Mouse (Mus musculus) cerebellum, postnatal 36 days (tissue): ENCODE measurements around the gene Man1b1.
A peak's percentile ranks its signal among the peaks of the same experiment; 100 is the strongest.

ENCODE experiments used
- DNase-seq, 2 experiments: peaks; one replicate each; pipeline ENCODE4 v3.0.0; 2021 to 2022; ENCODE audit warnings: mixed read lengths in 2 of 2

Man1b1 gene

GRCm38 (mm10) chr2:25364761-25365090 lies 32.6 kb downstream of the Man1b1 start:
- no peak for DNase-seq

GRCm38 (mm10) chr2:25365091-25365761 lies 33.1 kb downstream of the Man1b1 start, which contains the start of gene Uap1l1:
Gene Uap1l1 (minus strand): TSS chr2:25365682.
- DNase-seq, result peak; percentile 31 to 53

GRCm38 (mm10) chr2:25369996-25370395 lies 37.9 kb downstream of the Man1b1 start:
- no peak for DNase-seq

GRCm38 (mm10) chr2:25371764-25372643 lies 39.9 kb downstream of the Man1b1 start, which contains the start of gene Sapcd2:
Gene Sapcd2 (plus strand): TSS chr2:25372321.
- DNase-seq, result peak; percentile 86

GRCm38 (mm10) chr2:25372644-25373391 lies 40.7 kb downstream of the Man1b1 start:
- no peak for DNase-seq

- no peak for DNase-seq
Observed at GRCm38 (mm10) chr2:25373431-25373830, 41.3 kb downstream of the Man1b1 start.

GRCm38 (mm10) chr2:25376589-25376988 lies 44.5 kb downstream of the Man1b1 start:
- DNase-seq, result peak; percentile 73 to 77

- DNase-seq, result no peak
Observed at GRCm38 (mm10) chr2:25384492-25384891, 52.4 kb downstream of the Man1b1 start.

GRCm38 (mm10) chr2:25391266-25391665 lies 59.1 kb downstream of the Man1b1 start:
- DNase-seq, result no peak

GRCm38 (mm10) chr2:25394281-25395221 lies 62.4 kb downstream of the Man1b1 start:
- DNase-seq, result peak in 1 of 2 experiments; percentile 39

- DNase-seq, result peak; percentile 45 to 49
Observed at GRCm38 (mm10) chr2:25395721-25396596, 63.8 kb downstream of the Man1b1 start, which contains the start of gene Entpd2. Gene Entpd2 (plus strand): TSS chr2:25395874.

- DNase-seq, result peak; percentile 69 to 78
Observed at GRCm38 (mm10) chr2:25396597-25396983, 64.5 kb downstream of the Man1b1 start.

- no peak for DNase-seq
Observed at GRCm38 (mm10) chr2:25397010-25397409, 64.9 kb downstream of the Man1b1 start.

- DNase-seq, result no peak
Observed at GRCm38 (mm10) chr2:25398065-25398464, 65.9 kb downstream of the Man1b1 start.

- DNase-seq, result no peak
Observed at GRCm38 (mm10) chr2:25399051-25399450, 66.9 kb downstream of the Man1b1 start, which contains the start of gene Npdc1. Gene Npdc1 (plus strand): TSS chr2:25399351.

GRCm38 (mm10) chr2:25400291-25400690 lies 68.2 kb downstream of the Man1b1 start:
- no peak for DNase-seq

- peak; percentile 74 to 78 for DNase-seq
Observed at GRCm38 (mm10) chr2:25400764-25401163, 68.6 kb downstream of the Man1b1 start.
